Mouse (Mus musculus): ENCODE measurements around the gene Selp.

Selp gene

GRCm38 (mm10) chr1:164114947-164115493, at the start of gene Selp:
Gene Selp, plus strand, starts transcription at chr1:164115264.
- no peak for TF ChIP-seq NANOG (IDR thresholded peaks at IDR 0.05; ENCODE audit: borderline replicate concordance, low read length)
- TF ChIP-seq CTCF (conservative IDR thresholded peaks at IDR 0.05; ENCODE audit: low read length): no peak
- TF ChIP-seq POU5F1 (IDR thresholded peaks at IDR 0.05; ENCODE audit: borderline replicate concordance, low read length): no peak
- Histone ChIP-seq H3K4me1 (replicated peaks; ENCODE audit: low read depth, low read length) (no peaks in the 10 kb centered on the region), H3K36me3 (ENCODE audit: insufficient read depth, low read length) (no peaks in the 10 kb centered on the region), H3K9me3 (ENCODE audit: low read length) (no peaks in the 10 kb centered on the region), H3K27me3 (ENCODE audit: insufficient read depth, low read length) (no peaks in the 10 kb centered on the region), H3K4me3 (replicated peaks; ENCODE audit: low read length) (no peak within 1 kb of the TSS)

- Histone ChIP-seq H3K4me1 (replicated peaks; ENCODE audit: low read depth, low read length) (peaks cover 2% of the 10 kb centered on the region; the same call in 1 of the 2 replicates), H3K36me3 (ENCODE audit: insufficient read depth, low read length) (no peaks in the 10 kb centered on the region), H3K27me3 (ENCODE audit: insufficient read depth, low read length) (no peaks in the 10 kb centered on the region), H3K9me3 (ENCODE audit: low read length) (no peaks in the 10 kb centered on the region), H3K4me3 (replicated peaks; ENCODE audit: low read length) (no peak overlapping the region)
- TF ChIP-seq POU5F1 (IDR thresholded peaks at IDR 0.05; ENCODE audit: borderline replicate concordance, low read length) (no peak), CTCF (conservative IDR thresholded peaks at IDR 0.05; ENCODE audit: low read length) (no peak), NANOG (IDR thresholded peaks at IDR 0.05; ENCODE audit: borderline replicate concordance, low read length) (no peak)
Observed at GRCm38 (mm10) chr1:164069261-164069660, 45.8 kb upstream of the Selp start.

- Histone ChIP-seq H3K4me3 (replicated peaks; ENCODE audit: low read length) (no peak overlapping the region), H3K4me1 (replicated peaks; ENCODE audit: low read depth, low read length) (no peaks in the 10 kb centered on the region), H3K27me3 (ENCODE audit: insufficient read depth, low read length) (no peaks in the 10 kb centered on the region), H3K36me3 (ENCODE audit: insufficient read depth, low read length) (no peaks in the 10 kb centered on the region), H3K9me3 (ENCODE audit: low read length) (no peaks in the 10 kb centered on the region)
- TF ChIP-seq NANOG (IDR thresholded peaks at IDR 0.05; ENCODE audit: borderline replicate concordance, low read length) (no peak), POU5F1 (IDR thresholded peaks at IDR 0.05; ENCODE audit: borderline replicate concordance, low read length) (no peak), CTCF (conservative IDR thresholded peaks at IDR 0.05; ENCODE audit: low read length) (no peak)
Observed at GRCm38 (mm10) chr1:164070461-164070860, 44.6 kb upstream of the Selp start.

GRCm38 (mm10) chr1:164071111-164071510, 44.0 kb upstream of the Selp start:
- TF ChIP-seq NANOG (IDR thresholded peaks at IDR 0.05; ENCODE audit: borderline replicate concordance, low read length) (no peak), CTCF (conservative IDR thresholded peaks at IDR 0.05; ENCODE audit: low read length) (no peak), POU5F1 (IDR thresholded peaks at IDR 0.05; ENCODE audit: borderline replicate concordance, low read length) (no peak)
- Histone ChIP-seq H3K4me1 (replicated peaks; ENCODE audit: low read depth, low read length) (no peaks in the 10 kb centered on the region), H3K9me3 (ENCODE audit: low read length) (no peaks in the 10 kb centered on the region), H3K4me3 (replicated peaks; ENCODE audit: low read length) (no peak overlapping the region), H3K36me3 (ENCODE audit: insufficient read depth, low read length) (no peaks in the 10 kb centered on the region), H3K27me3 (ENCODE audit: insufficient read depth, low read length) (no peaks in the 10 kb centered on the region)

- Histone ChIP-seq H3K4me1 (replicated peaks; ENCODE audit: low read depth, low read length) (no peaks in the 10 kb centered on the region), H3K27me3 (ENCODE audit: insufficient read depth, low read length) (no peaks in the 10 kb centered on the region), H3K36me3 (ENCODE audit: insufficient read depth, low read length) (no peaks in the 10 kb centered on the region), H3K4me3 (replicated peaks; ENCODE audit: low read length) (no peak overlapping the region), H3K9me3 (ENCODE audit: low read length) (no peaks in the 10 kb centered on the region)
- TF ChIP-seq POU5F1 (IDR thresholded peaks at IDR 0.05; ENCODE audit: borderline replicate concordance, low read length) (no peak), CTCF (conservative IDR thresholded peaks at IDR 0.05; ENCODE audit: low read length) (no peak), NANOG (IDR thresholded peaks at IDR 0.05; ENCODE audit: borderline replicate concordance, low read length) (no peak)
Observed at GRCm38 (mm10) chr1:164072001-164072400, 43.1 kb upstream of the Selp start.

- no peak overlapping the region for H3K4me3 ChIP-seq (replicated peaks; ENCODE audit: low read length)
- H3K27me3 ChIP-seq (ENCODE audit: insufficient read depth, low read length): no peaks in the 10 kb centered on the region
- H3K9me3 ChIP-seq (ENCODE audit: low read length): no peaks in the 10 kb centered on the region
- no peaks in the 10 kb centered on the region for H3K36me3 ChIP-seq (ENCODE audit: insufficient read depth, low read length)
- no peak for TF ChIP-seq CTCF (conservative IDR thresholded peaks at IDR 0.05; ENCODE audit: low read length)
- TF ChIP-seq NANOG (IDR thresholded peaks at IDR 0.05; ENCODE audit: borderline replicate concordance, low read length): no peak
- TF ChIP-seq POU5F1 (IDR thresholded peaks at IDR 0.05; ENCODE audit: borderline replicate concordance, low read length): no peak
- H3K4me1 ChIP-seq (replicated peaks; ENCODE audit: low read depth, low read length): 0 out of 2 replicates have a peak, but pooled peaks cover under 1% of the 10 kb centered on the region
Observed at GRCm38 (mm10) chr1:164073091-164073490, 42.0 kb upstream of the Selp start.

- Histone ChIP-seq H3K4me3 (replicated peaks; ENCODE audit: low read length) (no peak overlapping the region), H3K27me3 (ENCODE audit: insufficient read depth, low read length) (no peaks in the 10 kb centered on the region), H3K36me3 (ENCODE audit: insufficient read depth, low read length) (no peaks in the 10 kb centered on the region), H3K4me1 (replicated peaks; ENCODE audit: low read depth, low read length) (0 out of 2 replicates have a peak, but pooled peaks cover 2% of the 10 kb centered on the region), H3K9me3 (ENCODE audit: low read length) (no peaks in the 10 kb centered on the region)
- TF ChIP-seq NANOG (IDR thresholded peaks at IDR 0.05; ENCODE audit: borderline replicate concordance, low read length) (no peak), POU5F1 (IDR thresholded peaks at IDR 0.05; ENCODE audit: borderline replicate concordance, low read length) (no peak), CTCF (conservative IDR thresholded peaks at IDR 0.05; ENCODE audit: low read length) (no peak)
Observed at GRCm38 (mm10) chr1:164073803-164074202, 41.3 kb upstream of the Selp start.

- no peak overlapping the region for H3K4me3 ChIP-seq (replicated peaks; ENCODE audit: low read length)
- H3K9me3 ChIP-seq (ENCODE audit: low read length): no peaks in the 10 kb centered on the region
- TF ChIP-seq NANOG (IDR thresholded peaks at IDR 0.05; ENCODE audit: borderline replicate concordance, low read length) (no peak), POU5F1 (IDR thresholded peaks at IDR 0.05; ENCODE audit: borderline replicate concordance, low read length) (no peak), CTCF (conservative IDR thresholded peaks at IDR 0.05; ENCODE audit: low read length) (no peak)
Observed at GRCm38 (mm10) chr1:164074606-164075140, 40.4 kb upstream of the Selp start.

More at GRCm38 (mm10) chr1:164074606-164075140, 40.4 kb upstream of the Selp start:
- no peaks in the 10 kb centered on the region for H3K27me3 ChIP-seq (ENCODE audit: insufficient read depth, low read length)
- H3K36me3 ChIP-seq (ENCODE audit: insufficient read depth, low read length): no peaks in the 10 kb centered on the region
- 0 out of 2 replicates have a peak, but pooled peaks cover 2% of the 10 kb centered on the region for H3K4me1 ChIP-seq (replicated peaks; ENCODE audit: low read depth, low read length)
